Mouse (Mus musculus): Measurements from ENCODE around the gene Cyp4f40.
"Not testable (repeated sequence)": the region's sequence is repeated elsewhere in the genome, so short reads cannot be mapped to it uniquely, and the experiment has no call there.

The Cyp4f40 gene

GRCm38 (mm10) chr17:32722151-32722550, 63.5 kb downstream of the Cyp4f40 start:
- DNase-seq: not testable (repeated sequence)

GRCm38 (mm10) chr17:32722771-32723170, 64.1 kb downstream of the Cyp4f40 start:
- DNase-seq: no peak

DNA sequence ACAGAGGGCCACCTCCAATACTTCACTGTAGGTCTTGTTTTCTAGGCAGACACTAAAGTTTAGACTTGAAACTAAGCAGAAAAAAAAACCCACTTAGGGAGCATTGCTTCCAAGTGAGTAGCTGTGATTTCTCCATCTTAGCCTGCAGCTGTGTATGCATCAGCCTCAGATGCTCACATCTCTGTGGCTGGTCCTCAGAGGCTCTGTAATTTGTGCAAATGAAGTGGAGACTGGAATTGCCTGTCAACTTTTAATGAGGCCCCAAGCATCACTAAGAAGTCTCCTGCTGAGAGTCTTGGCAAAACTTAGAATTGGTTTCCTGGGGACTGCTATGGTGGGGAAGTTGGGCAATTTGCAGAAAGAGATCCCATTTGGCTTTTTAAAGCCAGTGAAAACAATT, 67.7 kb downstream of the Cyp4f40 start:
- not testable (repeated sequence) for DNase-seq

Data from cerebellum, postnatal 25 days (tissue).